ENCODE assay signal across 23 mouse cellular contexts in genomic region chr2:39612809-39613208, GRCm38 (mm10).
DNase-seq lines count a peak whose midpoint lies in the region; ATAC-seq and TF ChIP-seq lines count a peak whose summit lies in the region.
"Had no signal": no experiment of that assay in that cellular context is flagged by ENCODE, and none has a peak within 500 bp of the region (broad histone marks: within the 10 kb centered on the region; RNA-seq: fewer than 3 reads in every experiment).

No protein-coding gene starts in this region.

- WGBS in forebrain, postnatal 0 days: 64% methylated on average over 1 of the region's 1 CpGs
- WGBS in forebrain, embryonic 11.5 days: 79% methylated on average over 1 of the region's 1 CpGs
- 84% methylated on average over 1 of the region's 1 CpGs for WGBS in midbrain, embryonic 15.5 days
- 95% methylated on average over 1 of the region's 1 CpGs for WGBS in midbrain, embryonic 13.5 days

- no peak for TF ChIP-seq CTCF in forebrain, postnatal 0 days (IDR thresholded peaks at IDR 0.05; ENCODE audit: low read depth)
- no peak for TF ChIP-seq CTCF in brain, embryonic 14.5 days (IDR thresholded peaks at IDR 0.05; ENCODE audit: borderline replicate concordance, extremely low read depth, insufficient read depth, insufficient read length)

- no peaks in the 10 kb centered on the region for H3K36me3 ChIP-seq in forebrain, postnatal 0 days (ENCODE audit: insufficient read depth)
- H3K36me3 ChIP-seq in forebrain, embryonic 11.5 days (ENCODE audit: control insufficient read depth, insufficient read depth, low read length): no peaks in the 10 kb centered on the region
- no peaks in the 10 kb centered on the region for H3K36me3 ChIP-seq in midbrain, embryonic 15.5 days (replicated peaks)
- no peaks in the 10 kb centered on the region for H3K36me3 ChIP-seq in midbrain, embryonic 13.5 days
- H3K36me3 ChIP-seq: embryonic facial prominence, embryonic 15.5 days; heart, embryonic 10.5 days; lung, embryonic 15.5 days; neural tube, embryonic 13.5 days had no signal

- H3K4me3 ChIP-seq in forebrain, postnatal 0 days (ENCODE audit: low read depth, low read length): no peak overlapping the region
- H3K4me3 ChIP-seq in forebrain, embryonic 11.5 days (ENCODE audit: low read depth, low read length): no peak overlapping the region
- H3K4me3 ChIP-seq in midbrain, embryonic 15.5 days: no peak overlapping the region
- no peak overlapping the region for H3K4me3 ChIP-seq in midbrain, embryonic 13.5 days (replicated peaks)
- H3K4me3 ChIP-seq: embryonic facial prominence, embryonic 15.5 days; heart, embryonic 10.5 days; lung, embryonic 15.5 days; neural tube, embryonic 13.5 days had no signal

- H3K27me3 ChIP-seq in forebrain, postnatal 0 days (ENCODE audit: insufficient read depth, low read length): no peaks in the 10 kb centered on the region
- no peaks in the 10 kb centered on the region for H3K27me3 ChIP-seq in forebrain, embryonic 11.5 days (ENCODE audit: control insufficient read depth, insufficient read depth, low read length)
- no peaks in the 10 kb centered on the region for H3K27me3 ChIP-seq in midbrain, embryonic 15.5 days (replicated peaks)
- H3K27me3 ChIP-seq in midbrain, embryonic 13.5 days: no peaks in the 10 kb centered on the region
- H3K27me3 ChIP-seq: embryonic facial prominence, embryonic 15.5 days; lung, embryonic 15.5 days; neural tube, embryonic 13.5 days; Patski had no signal

- no peak overlapping the region for H3K9ac ChIP-seq in forebrain, postnatal 0 days
- H3K9ac ChIP-seq in forebrain, embryonic 11.5 days (ENCODE audit: low read length): no peak overlapping the region
- H3K9ac ChIP-seq in midbrain, embryonic 15.5 days: no peak overlapping the region
- no peak overlapping the region for H3K9ac ChIP-seq in midbrain, embryonic 13.5 days (replicated peaks)
- H3K9ac ChIP-seq: embryonic facial prominence, embryonic 15.5 days; liver, embryonic 14.5 days; lung, embryonic 15.5 days; neural tube, embryonic 13.5 days had no signal

- no peak overlapping the region for H3K4me2 ChIP-seq in forebrain, postnatal 0 days (ENCODE audit: low read depth)
- no peak overlapping the region for H3K4me2 ChIP-seq in forebrain, embryonic 11.5 days (ENCODE audit: low read depth, low read length, severe bottlenecking)
- H3K4me2 ChIP-seq in midbrain, embryonic 15.5 days: no peak overlapping the region
- H3K4me2 ChIP-seq in midbrain, embryonic 13.5 days (replicated peaks): no peak overlapping the region
- H3K4me2 ChIP-seq: embryonic facial prominence, embryonic 15.5 days; lung, embryonic 15.5 days; neural tube, embryonic 13.5 days had no signal

- H3K27ac ChIP-seq in forebrain, postnatal 0 days (ENCODE audit: low read depth, low read length): no peak overlapping the region
- no peak overlapping the region for H3K27ac ChIP-seq in forebrain, embryonic 11.5 days (ENCODE audit: low read depth, low read length)
- no peak overlapping the region for H3K27ac ChIP-seq in midbrain, embryonic 15.5 days
- H3K27ac ChIP-seq in midbrain, embryonic 13.5 days: no peak overlapping the region
- H3K27ac ChIP-seq: embryonic facial prominence, embryonic 15.5 days; heart, embryonic 10.5 days; liver, embryonic 14.5 days; lung, embryonic 15.5 days; neural tube, embryonic 13.5 days had no signal

- no peak for TF ChIP-seq POLR2A in brain, embryonic 14.5 days (IDR thresholded peaks at IDR 0.05; ENCODE audit: borderline replicate concordance, extremely low read depth, insufficient read depth, insufficient read length, poor library complexity, severe bottlenecking)

- peak; percentile 91 to 94 for DNase-seq in cerebellum, postnatal 10 days
- DNase-seq in cerebellum, adult 18-20 months: no peak
- DNase-seq in forebrain, postnatal 0 days: peak; percentile 7
- no peak for DNase-seq in forebrain, embryonic 11.5 days (ENCODE audit: low spot score)
- peak; percentile 18 for DNase-seq in brain, embryonic 14.5 days (ENCODE audit: low read depth)
- DNase-seq: adrenal gland, postnatal 14 days; cerebellum, adult 9-11 months; heart, postnatal 10 days; kidney, adult 2 months; kidney, postnatal 10 days; lung, postnatal 4 days; thymus, postnatal 14 days had no signal

- no peaks in the 10 kb centered on the region for H3K4me1 ChIP-seq in forebrain, postnatal 0 days (ENCODE audit: insufficient read depth)
- H3K4me1 ChIP-seq in forebrain, embryonic 11.5 days (replicated peaks; ENCODE audit: control insufficient read depth, insufficient read depth, low read length): no peaks in the 10 kb centered on the region
- H3K4me1 ChIP-seq in midbrain, embryonic 15.5 days: no peaks in the 10 kb centered on the region
- no peaks in the 10 kb centered on the region for H3K4me1 ChIP-seq in midbrain, embryonic 13.5 days (replicated peaks)
- H3K4me1 ChIP-seq: embryonic facial prominence, embryonic 15.5 days; heart, embryonic 10.5 days; lung, embryonic 15.5 days; neural tube, embryonic 13.5 days had no signal

- no peaks in the 10 kb centered on the region for H3K9me3 ChIP-seq in forebrain, postnatal 0 days (ENCODE audit: low read length)
- no peaks in the 10 kb centered on the region for H3K9me3 ChIP-seq in forebrain, embryonic 11.5 days (ENCODE audit: control insufficient read depth, low read length)
- H3K9me3 ChIP-seq in midbrain, embryonic 15.5 days: no peaks in the 10 kb centered on the region
- H3K9me3 ChIP-seq in midbrain, embryonic 13.5 days: no peaks in the 10 kb centered on the region
- H3K9me3 ChIP-seq: embryonic facial prominence, embryonic 15.5 days; lung, embryonic 15.5 days; neural tube, embryonic 13.5 days had no signal

- peak; percentile 36 for ATAC-seq in forebrain, postnatal 0 days
- no peak; the same call in 1 of the 2 replicates for ATAC-seq in forebrain, embryonic 11.5 days (replicated peaks; ENCODE audit: low FRiP score)
- peak; percentile 33; the same call in 1 of the 2 replicates for ATAC-seq in midbrain, embryonic 15.5 days (replicated peaks)
- no peak for ATAC-seq in midbrain, embryonic 13.5 days
- ATAC-seq in megakaryocyte progenitor cell, adult 5-6 weeks (replicated peaks; ENCODE audit: poor library complexity): no peak
- ATAC-seq: CD4-positive, CD25-positive, alpha-beta regulatory T cell, adult 4 months; inflammation-experienced regulatory T-cells, adult 6 months; Patski had no signal

Comparison
In these comparisons a context has a peak if more than half of its experiments do, and no peak if none do; other contexts are left out.
1. DNase-seq: peak in cerebellum, postnatal 10 days (2 of 2), forebrain, postnatal 0 days (single experiment) and brain, embryonic 14.5 days (single experiment); none in cerebellum, adult 18-20 months (0 of 2) and forebrain, embryonic 11.5 days (single experiment).
2. ATAC-seq: peak in forebrain, postnatal 0 days (single experiment) and midbrain, embryonic 15.5 days (single experiment); none in forebrain, embryonic 11.5 days (single experiment), midbrain, embryonic 13.5 days (single experiment) and megakaryocyte progenitor cell, adult 5-6 weeks (single experiment).